Mouse (Mus musculus): ENCODE measurements at regions not wholly inside any gene's neighbourhood (a gene's known extent, or its start where the extent isn't known, plus 50 kb on each side); places are given as distances from the start of the nearest gene placed in this dataset.

DNA sequence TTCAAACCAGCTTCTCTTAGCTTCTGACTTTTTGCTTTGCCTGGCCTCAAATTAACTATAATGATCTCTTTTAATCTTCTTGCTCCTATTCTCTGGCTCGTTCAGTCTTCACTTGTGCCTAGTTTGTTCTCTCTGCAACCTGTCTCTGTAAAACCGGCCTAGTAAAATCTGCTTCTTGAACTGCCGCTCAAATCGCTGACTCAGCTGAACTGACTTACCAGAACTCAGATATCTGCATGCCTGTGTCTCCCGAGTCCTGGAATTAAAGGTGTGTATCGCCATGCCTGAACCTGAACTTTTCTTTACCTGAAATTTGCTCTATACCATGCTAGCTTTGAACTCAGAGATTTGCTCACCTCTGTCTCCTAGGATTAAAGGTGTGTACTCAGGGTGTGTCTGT, 212.2 kb downstream of the Glrx3 start:
- TF ChIP-seq CTCF (IDR thresholded peaks at IDR 0.05; ENCODE audit: low read depth) (no peak), EP300 (optimal IDR thresholded peaks at IDR 0.05) (no peak)
- Histone ChIP-seq H3K9ac (ENCODE audit: low read length) (no peak overlapping the region), H3K4me1 (replicated peaks; ENCODE audit: control insufficient read depth, insufficient read depth) (no peaks in the 10 kb centered on the region), H3K4me3 (ENCODE audit: low read depth, low read length) (no peak overlapping the region), H3K27me3 (ENCODE audit: control insufficient read depth, insufficient read depth, low read length) (no peaks in the 10 kb centered on the region), H3K36me3 (ENCODE audit: control insufficient read depth, insufficient read depth, low read length) (no peaks in the 10 kb centered on the region), H3K9me3 (ENCODE audit: control insufficient read depth, low read length) (no peaks in the 10 kb centered on the region), H3K27ac (replicated peaks) (no peak overlapping the region), H3K4me2 (replicated peaks; ENCODE audit: low read depth) (no peak overlapping the region)
- whole genome bisulfite sequencing = 68% methylated on average over 6 of the region's 6 CpGs
- no peak for ATAC-seq (ENCODE audit: low FRiP score, low TSS enrichment)
- no peak for DNase-seq (ENCODE audit: low spot score)

GRCm38 (mm10) chr7:137653837-137654236, 216.4 kb downstream of the Glrx3 start:
- Histone ChIP-seq H3K4me2 (replicated peaks; ENCODE audit: low read depth) (no peak overlapping the region), H3K4me1 (replicated peaks; ENCODE audit: control insufficient read depth, insufficient read depth) (no peaks in the 10 kb centered on the region), H3K27me3 (ENCODE audit: control insufficient read depth, insufficient read depth, low read length) (no peaks in the 10 kb centered on the region), H3K27ac (replicated peaks) (no peak overlapping the region), H3K4me3 (ENCODE audit: low read depth, low read length) (no peak overlapping the region), H3K36me3 (ENCODE audit: control insufficient read depth, insufficient read depth, low read length) (no peaks in the 10 kb centered on the region), H3K9me3 (ENCODE audit: control insufficient read depth, low read length) (no peaks in the 10 kb centered on the region), H3K9ac (ENCODE audit: low read length) (no peak overlapping the region)
- TF ChIP-seq EP300 (optimal IDR thresholded peaks at IDR 0.05) (no peak), CTCF (IDR thresholded peaks at IDR 0.05; ENCODE audit: low read depth) (no peak)
- DNase-seq (ENCODE audit: low spot score) (no peak), ATAC-seq (ENCODE audit: low FRiP score, low TSS enrichment) (no peak)
- WGBS = 92% methylated on average over 4 of the region's 4 CpGs

DNA sequence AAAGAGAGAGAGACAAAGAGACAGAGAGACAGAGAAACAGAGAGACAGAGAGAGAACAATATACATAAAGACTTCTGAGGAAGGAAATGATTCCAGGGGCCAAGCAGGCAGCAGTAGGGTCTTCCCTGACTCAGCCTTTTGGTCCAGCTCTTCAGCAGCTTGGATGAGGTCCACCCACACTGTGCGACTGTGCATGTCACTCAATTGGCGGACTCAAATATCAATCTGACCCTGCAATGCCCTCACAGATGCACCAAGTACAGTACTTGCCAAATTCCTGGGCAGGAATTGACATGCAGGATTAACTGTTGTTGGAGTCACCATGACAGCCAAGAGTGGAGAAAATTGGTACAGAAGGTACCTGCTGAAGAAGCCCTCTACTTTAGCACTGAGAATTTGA, 229.8 kb downstream of the Glrx3 start:
- ATAC-seq (ENCODE audit: low FRiP score, low TSS enrichment) (no peak), DNase-seq (ENCODE audit: low spot score) (no peak)
- 86% methylated on average over 2 of the region's 2 CpGs for WGBS
- no peaks in the 10 kb centered on the region for H3K9me3 ChIP-seq (ENCODE audit: control insufficient read depth, low read length)
- no peaks in the 10 kb centered on the region for H3K27me3 ChIP-seq (ENCODE audit: control insufficient read depth, insufficient read depth, low read length)
- no peak for TF ChIP-seq CTCF (IDR thresholded peaks at IDR 0.05; ENCODE audit: low read depth)
- no peak for TF ChIP-seq EP300 (optimal IDR thresholded peaks at IDR 0.05)
- no peak overlapping the region for H3K4me3 ChIP-seq (ENCODE audit: low read depth, low read length)
- H3K4me2 ChIP-seq (replicated peaks; ENCODE audit: low read depth) = no peak overlapping the region
- no peak overlapping the region for H3K27ac ChIP-seq (replicated peaks)
- no peaks in the 10 kb centered on the region for H3K4me1 ChIP-seq (replicated peaks; ENCODE audit: control insufficient read depth, insufficient read depth)
- H3K9ac ChIP-seq (ENCODE audit: low read length) = no peak overlapping the region
- H3K36me3 ChIP-seq (ENCODE audit: control insufficient read depth, insufficient read depth, low read length) = no peaks in the 10 kb centered on the region

- no peak for ATAC-seq (ENCODE audit: low FRiP score, low TSS enrichment)
Measured at GRCm38 (mm10) chr7:137671156-137671555, 233.7 kb downstream of the Glrx3 start.

GRCm38 (mm10) chr7:137674596-137674995, 237.2 kb downstream of the Glrx3 start:
- no peak overlapping the region for H3K9ac ChIP-seq (ENCODE audit: low read length)
- DNase-seq (ENCODE audit: low spot score) (no peak), ATAC-seq (ENCODE audit: low FRiP score, low TSS enrichment) (no peak)
- no peaks in the 10 kb centered on the region for H3K27me3 ChIP-seq (ENCODE audit: control insufficient read depth, insufficient read depth, low read length)
- no peaks in the 10 kb centered on the region for H3K4me1 ChIP-seq (replicated peaks; ENCODE audit: control insufficient read depth, insufficient read depth)
- 75% methylated on average over 1 of the region's 1 CpGs for WGBS
- H3K27ac ChIP-seq (replicated peaks) = no peak overlapping the region
- H3K9me3 ChIP-seq (ENCODE audit: control insufficient read depth, low read length) = no peaks in the 10 kb centered on the region
- H3K4me2 ChIP-seq (replicated peaks; ENCODE audit: low read depth) = no peak overlapping the region
- no peak for TF ChIP-seq EP300 (optimal IDR thresholded peaks at IDR 0.05)
- TF ChIP-seq CTCF (IDR thresholded peaks at IDR 0.05; ENCODE audit: low read depth) = no peak
- no peak overlapping the region for H3K4me3 ChIP-seq (ENCODE audit: low read depth, low read length)
- no peaks in the 10 kb centered on the region for H3K36me3 ChIP-seq (ENCODE audit: control insufficient read depth, insufficient read depth, low read length)

More at GRCm38 (mm10) chr7:137671156-137671555, 233.7 kb downstream of the Glrx3 start:
- TF ChIP-seq EP300 (optimal IDR thresholded peaks at IDR 0.05) = no peak
- no peak for TF ChIP-seq CTCF (IDR thresholded peaks at IDR 0.05; ENCODE audit: low read depth)
- Histone ChIP-seq H3K4me3 (ENCODE audit: low read depth, low read length) (no peak overlapping the region), H3K4me2 (replicated peaks; ENCODE audit: low read depth) (no peak overlapping the region), H3K27me3 (ENCODE audit: control insufficient read depth, insufficient read depth, low read length) (no peaks in the 10 kb centered on the region), H3K4me1 (replicated peaks; ENCODE audit: control insufficient read depth, insufficient read depth) (no peaks in the 10 kb centered on the region), H3K27ac (replicated peaks) (no peak overlapping the region), H3K36me3 (ENCODE audit: control insufficient read depth, insufficient read depth, low read length) (no peaks in the 10 kb centered on the region), H3K9ac (ENCODE audit: low read length) (no peak overlapping the region), H3K9me3 (ENCODE audit: control insufficient read depth, low read length) (no peaks in the 10 kb centered on the region)
- WGBS = 52% methylated on average over 4 of the region's 4 CpGs
- peak; percentile 23 for DNase-seq (ENCODE audit: low spot score)

DNA sequence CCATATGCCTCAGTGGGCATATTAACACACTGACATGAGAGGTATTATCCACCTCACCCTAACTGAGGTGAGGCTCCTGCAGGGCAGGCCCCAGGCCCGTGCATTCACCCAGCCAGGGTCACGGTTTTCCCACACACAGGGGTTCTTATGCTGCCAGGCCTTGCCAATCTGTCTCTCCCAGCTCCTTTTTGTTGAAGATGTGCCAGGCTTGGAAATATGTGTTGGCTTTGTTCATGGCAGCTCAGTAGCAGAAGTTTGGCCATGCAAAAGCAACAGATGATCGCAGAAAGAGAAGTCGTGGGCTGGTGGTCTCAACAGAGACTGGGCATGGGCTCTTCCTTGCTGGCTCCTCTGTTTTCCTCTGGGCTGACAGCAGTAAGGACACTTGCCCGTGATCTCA, 238.0 kb downstream of the Glrx3 start:
- DNase-seq (ENCODE audit: low spot score) (no peak), ATAC-seq (ENCODE audit: low FRiP score, low TSS enrichment) (no peak)
- H3K4me2 ChIP-seq (replicated peaks; ENCODE audit: low read depth) = no peak overlapping the region
- H3K9me3 ChIP-seq (ENCODE audit: control insufficient read depth, low read length) = no peaks in the 10 kb centered on the region
- no peak overlapping the region for H3K9ac ChIP-seq (ENCODE audit: low read length)
- no peak overlapping the region for H3K4me3 ChIP-seq (ENCODE audit: low read depth, low read length)
- no peaks in the 10 kb centered on the region for H3K4me1 ChIP-seq (replicated peaks; ENCODE audit: control insufficient read depth, insufficient read depth)
- no peak for TF ChIP-seq CTCF (IDR thresholded peaks at IDR 0.05; ENCODE audit: low read depth)
- no peak for TF ChIP-seq EP300 (optimal IDR thresholded peaks at IDR 0.05)
- 75% methylated on average over 5 of the region's 5 CpGs for WGBS
- H3K36me3 ChIP-seq (ENCODE audit: control insufficient read depth, insufficient read depth, low read length) = no peaks in the 10 kb centered on the region
- H3K27ac ChIP-seq (replicated peaks) = no peak overlapping the region
- no peaks in the 10 kb centered on the region for H3K27me3 ChIP-seq (ENCODE audit: control insufficient read depth, insufficient read depth, low read length)

Measured in stomach, postnatal 0 days (tissue).